Mouse (Mus musculus) kidney, postnatal 14 days (tissue): Measurements from ENCODE around the gene Zfp655.
"Not testable (repeated sequence)": the region's sequence is repeated elsewhere in the genome, so short reads cannot be mapped to it uniquely, and the experiment has no call there.

Source experiments
- DNase-seq: peaks from one replicate; pipeline ENCODE4 v3.0.0; 2022; ENCODE audit warnings: mixed read lengths

Gene Zfp655

GRCm38 (mm10) chr5:145223395-145223794 lies 8.1 kb upstream of the Zfp655 start:
- no peak for DNase-seq

- no peak for DNase-seq
Measured at GRCm38 (mm10) chr5:145226453-145226852, 5.1 kb upstream of the Zfp655 start.

GRCm38 (mm10) chr5:145229283-145229682 lies 2.2 kb upstream of the Zfp655 start:
- DNase-seq, result not testable (repeated sequence)

GRCm38 (mm10) chr5:145230641-145231040 lies 874 bp upstream of the Zfp655 start:
- peak; percentile 15 for DNase-seq

GRCm38 (mm10) chr5:145231893-145232411 lies 437 bp downstream of the Zfp655 start:
- no peak for DNase-seq

GRCm38 (mm10) chr5:145234636-145235035 lies 3.1 kb downstream of the Zfp655 start:
- DNase-seq, result peak; percentile 27

- DNase-seq, result no peak
Measured at GRCm38 (mm10) chr5:145249520-145249919, 18.0 kb downstream of the Zfp655 start.

GRCm38 (mm10) chr5:145273568-145273967 lies 42.1 kb downstream of the Zfp655 start:
- DNase-seq, result not testable (repeated sequence)

GRCm38 (mm10) chr5:145279948-145280347 lies 48.4 kb downstream of the Zfp655 start:
- DNase-seq, result no peak

- peak; percentile 95 for DNase-seq
Measured at GRCm38 (mm10) chr5:145280371-145281143, 49.0 kb downstream of the Zfp655 start, which contains the start of gene Zscan25. Zscan25 (plus strand) TSS chr5:145280500.

GRCm38 (mm10) chr5:145288382-145288781 lies 56.9 kb downstream of the Zfp655 start:
- no peak for DNase-seq

- DNase-seq, result no peak
Measured at GRCm38 (mm10) chr5:145290697-145291096, 59.2 kb downstream of the Zfp655 start.

GRCm38 (mm10) chr5:145292398-145292797 lies 60.9 kb downstream of the Zfp655 start:
- no peak for DNase-seq
